In genomic region chr9:30976339-30977023, GRCm38 (mm10) we compare ENCODE assay signal across 11 mouse cellular contexts. TPM values are rescaled to one million over a fixed set of nuclear protein-coding genes. Genes with fewer than 3 reads are reported as not detected.
DNase-seq lines count a peak whose midpoint lies in the region; ATAC-seq and TF ChIP-seq lines count a peak whose summit lies in the region.
"Had no signal": no experiment of that assay in that cellular context is flagged by ENCODE, and none has a peak within 500 bp of the region (broad histone marks: within the 10 kb centered on the region; RNA-seq: fewer than 3 reads in every experiment).

No protein-coding gene starts in this region.

- peak; percentile 83 for ATAC-seq in limb, embryonic 13.5 days (ENCODE audit: low FRiP score, low read depth)
- ATAC-seq: inflammation-experienced regulatory T-cells, adult 6 months had no signal

- H3K9ac ChIP-seq in ES-Bruce4 (ENCODE audit: low read depth, poor library complexity, severe bottlenecking): no peak overlapping the region
- 0 out of 2 replicates have a peak overlapping the region, but pooled peaks have one; percentile 20 for H3K9ac ChIP-seq in limb, embryonic 13.5 days

- H3K4me2 ChIP-seq in limb, embryonic 13.5 days (replicated peaks): 0 out of 2 replicates have a peak overlapping the region, but pooled peaks have one; percentile 15

- peak overlapping the region; percentile 55 for H3K4me3 ChIP-seq in ES-Bruce4 (ENCODE audit: low read depth, low read length)
- no peak overlapping the region for H3K4me3 ChIP-seq in heart, embryonic 10.5 days
- H3K4me3 ChIP-seq in limb, embryonic 13.5 days: no peak overlapping the region

- no peaks in the 10 kb centered on the region for H3K27me3 ChIP-seq in ES-Bruce4 (ENCODE audit: control insufficient read depth, insufficient read depth, low read length, poor library complexity, severe bottlenecking)
- no peaks in the 10 kb centered on the region for H3K27me3 ChIP-seq in heart, embryonic 10.5 days (ENCODE audit: insufficient read depth, poor library complexity, severe bottlenecking)
- no peaks in the 10 kb centered on the region; the same call in 1 of the 2 replicates for H3K27me3 ChIP-seq in limb, embryonic 13.5 days

- TF ChIP-seq POLR2A in ES-Bruce4 (IDR thresholded peaks at IDR 0.05; ENCODE audit: insufficient read depth, low read length): no peak

- TF ChIP-seq CTCF in ES-Bruce4 (IDR thresholded peaks at IDR 0.05; ENCODE audit: low read depth, low read length): peak; percentile 47

- peak; percentile 53 for DNase-seq in WW6 (ENCODE audit: low read depth, low spot score)
- peak; percentile 76 for DNase-seq in heart, embryonic 10.5 days (ENCODE audit: low spot score)
- no peak for DNase-seq in adrenal gland, postnatal 14 days
- DNase-seq in right cerebral cortex, postnatal 14 days: no peak
- DNase-seq in spleen, postnatal 10 days (ENCODE audit: low spot score in 2 of 2): no peak
- no peak for DNase-seq in gastrocnemius, adult 8-10 months (ENCODE audit: low spot score in 2 of 2)
- DNase-seq: adrenal gland, adult 8-10 months had no signal

- H3K9me3 ChIP-seq in ES-Bruce4 (replicated peaks; ENCODE audit: control insufficient read depth, insufficient read depth, low read length, poor library complexity, severe bottlenecking): no peaks in the 10 kb centered on the region
- H3K9me3 ChIP-seq in heart, embryonic 10.5 days: no peaks in the 10 kb centered on the region
- H3K9me3 ChIP-seq in limb, embryonic 13.5 days: no peaks in the 10 kb centered on the region

- H3K4me1 ChIP-seq in ES-Bruce4 (ENCODE audit: control insufficient read depth, insufficient read depth, low read length): no peaks in the 10 kb centered on the region
- H3K4me1 ChIP-seq in heart, embryonic 10.5 days: peaks cover 5% of the 10 kb centered on the region; the same call in 1 of the 2 replicates
- H3K4me1 ChIP-seq in limb, embryonic 13.5 days: peaks cover 20% of the 10 kb centered on the region

- TF ChIP-seq EP300 in ES-Bruce4 (IDR thresholded peaks at IDR 0.05; ENCODE audit: insufficient read depth, low read depth, low read length): no peak

- H3K36me3 ChIP-seq in ES-Bruce4 (ENCODE audit: control insufficient read depth, insufficient read depth, low read length, poor library complexity, severe bottlenecking): no peaks in the 10 kb centered on the region
- no peaks in the 10 kb centered on the region for H3K36me3 ChIP-seq in heart, embryonic 10.5 days
- H3K36me3 ChIP-seq in limb, embryonic 13.5 days: no peaks in the 10 kb centered on the region

- H3K27ac ChIP-seq in ES-Bruce4 (ENCODE audit: insufficient read depth, low read length): no peak overlapping the region
- H3K27ac ChIP-seq in heart, embryonic 10.5 days: 0 out of 2 replicates have a peak overlapping the region, but pooled peaks have one; percentile 9
- H3K27ac ChIP-seq in limb, embryonic 13.5 days: peak overlapping the region; percentile 58

- WGBS in heart, embryonic 10.5 days: 53% methylated on average over 11 of the region's 11 CpGs
- WGBS in limb, embryonic 13.5 days: 38% methylated on average over 11 of the region's 11 CpGs

RNA-seq across cellular contexts. Expression of gene Adamts8, which starts 34.1 kb away (rescaled TPM):
- 0.22 TPM in 1 of 2 replicates, not detected in the other for polyA plus RNA-seq in ES-Bruce4 (2011; ENCODE audit: insufficient read depth, insufficient read length, low read depth, missing spikeins)
- polyA plus RNA-seq in heart, embryonic 10.5 days (2016; fragmentation: Nextera tagmentation; extraction: Ambion mirVana): 1.3 and 2.7 TPM in 2 replicates
- polyA plus RNA-seq in limb, embryonic 13.5 days (2015; fragmentation: Nextera tagmentation; extraction: Ambion mirVana): 3.6 and 4.4 TPM in 2 replicates
- 0.37 and 0.38 TPM in 2 replicates for total RNA-seq in adrenal gland, postnatal 14 days (2021)
- 1 to 10 TPM in 3 of 4 experiments, under 1 TPM in 1; 0.43 to 4.0 (median 1.7) TPM for total RNA-seq in gastrocnemius, adult 8-10 months (2022)
- total RNA-seq: common myeloid progenitor, adult 5-6 weeks had no signal

RNA-seq across cellular contexts. Expression of gene Zbtb44, which starts 54.0 kb away (rescaled TPM):
- polyA plus RNA-seq in ES-Bruce4 (2011; ENCODE audit: insufficient read depth, insufficient read length, low read depth, missing spikeins): 95.7 and 98.2 TPM in 2 replicates
- 4.6 and 6.1 TPM in 2 replicates for polyA plus RNA-seq in heart, embryonic 10.5 days (2016; fragmentation: Nextera tagmentation; extraction: Ambion mirVana)
- polyA plus RNA-seq in limb, embryonic 13.5 days (2015; fragmentation: Nextera tagmentation; extraction: Ambion mirVana): 7.4 and 7.8 TPM in 2 replicates
- total RNA-seq in adrenal gland, postnatal 14 days (2021): 44.2 and 46.1 TPM in 2 replicates
- 10 to 100 TPM; 69.6 to 95.4 (median 74.2) TPM for total RNA-seq in gastrocnemius, adult 8-10 months (2022)

RNA-seq across cellular contexts. Expression of gene Adamts15, which starts 54.2 kb away (rescaled TPM):
- polyA plus RNA-seq in ES-Bruce4 (2011; ENCODE audit: insufficient read depth, insufficient read length, low read depth, missing spikeins): 4.6 and 5.0 TPM in 2 replicates
- polyA plus RNA-seq in heart, embryonic 10.5 days (2016; fragmentation: Nextera tagmentation; extraction: Ambion mirVana): 6.4 and 7.9 TPM in 2 replicates
- 31.9 and 39.2 TPM in 2 replicates for polyA plus RNA-seq in limb, embryonic 13.5 days (2015; fragmentation: Nextera tagmentation; extraction: Ambion mirVana)
- 3.8 and 5.2 TPM in 2 replicates for total RNA-seq in adrenal gland, postnatal 14 days (2021)
- under 1 TPM; 0.46 to 0.86 (median 0.68) TPM for total RNA-seq in gastrocnemius, adult 8-10 months (2022)
- total RNA-seq: common myeloid progenitor, adult 5-6 weeks had no signal
- polyA plus RNA-seq: inflammation-experienced regulatory T-cells, adult 6 months had no signal

Comparison
In these comparisons a context has a peak if more than half of its experiments do, and no peak if none do; other contexts are left out.
1. DNase-seq: peak in WW6 (single experiment) and heart, embryonic 10.5 days (single experiment); none in adrenal gland, postnatal 14 days (single experiment), right cerebral cortex, postnatal 14 days (single experiment), spleen, postnatal 10 days (0 of 2) and gastrocnemius, adult 8-10 months (0 of 2).
2. RNA of gene Zbtb44, which starts 54.0 kb away (polyA plus RNA-seq): 95.7 to 98.2 TPM in ES-Bruce4; 7.4 to 7.8 TPM in limb, embryonic 13.5 days and 4.6 to 6.1 TPM in heart, embryonic 10.5 days; every median in the first group is over 10 times any median in the second.